Mouse (Mus musculus) urinary bladder, postnatal 10 days (tissue): ENCODE results near the gene Fzd2.
"Not testable (repeated sequence)": the region's sequence is repeated elsewhere in the genome, so short reads cannot be mapped to it uniquely, and the experiment has no call there.

Source experiments
- DNase-seq: peaks from one replicate; pipeline ENCODE4 v3.0.0; 2022; ENCODE audit warnings: low spot score

Fzd2 gene

DNA sequence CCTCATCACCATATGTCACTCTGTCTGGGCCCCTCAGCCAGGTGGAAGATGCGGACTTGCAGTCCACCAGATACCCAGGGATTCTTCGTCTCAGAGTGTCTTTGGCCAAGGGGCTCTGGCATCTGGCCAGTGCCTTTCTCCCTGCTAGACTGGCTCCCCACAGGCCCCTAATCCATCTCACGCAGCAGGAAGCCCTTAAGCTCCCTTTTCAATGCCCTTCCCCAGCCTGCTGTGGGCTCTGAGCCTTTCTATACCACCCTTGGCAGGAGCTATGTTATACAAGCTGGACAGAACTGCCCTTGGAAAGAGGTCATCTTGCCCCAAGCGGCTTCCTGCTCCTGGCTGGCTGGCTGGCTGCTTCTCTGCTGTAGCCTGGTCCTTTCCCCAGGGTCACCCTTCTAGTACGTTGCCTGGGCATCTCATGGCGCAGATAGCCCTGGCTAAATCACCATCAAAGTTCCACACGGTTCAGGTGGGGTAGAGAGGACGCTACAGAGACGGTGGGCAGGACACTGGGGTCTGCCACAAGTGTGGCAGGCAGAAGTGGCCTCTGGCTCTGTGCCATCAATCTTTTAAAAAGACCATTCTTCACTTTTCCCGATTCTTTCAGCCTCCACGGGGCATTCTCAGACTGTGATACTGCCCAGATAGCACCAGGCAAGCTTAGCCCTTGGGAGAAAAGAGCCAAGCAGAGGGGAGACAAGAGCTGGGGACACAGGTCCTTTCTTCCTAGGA, 22.7 kb upstream of the Fzd2 start:
- DNase-seq = no peak

DNA sequence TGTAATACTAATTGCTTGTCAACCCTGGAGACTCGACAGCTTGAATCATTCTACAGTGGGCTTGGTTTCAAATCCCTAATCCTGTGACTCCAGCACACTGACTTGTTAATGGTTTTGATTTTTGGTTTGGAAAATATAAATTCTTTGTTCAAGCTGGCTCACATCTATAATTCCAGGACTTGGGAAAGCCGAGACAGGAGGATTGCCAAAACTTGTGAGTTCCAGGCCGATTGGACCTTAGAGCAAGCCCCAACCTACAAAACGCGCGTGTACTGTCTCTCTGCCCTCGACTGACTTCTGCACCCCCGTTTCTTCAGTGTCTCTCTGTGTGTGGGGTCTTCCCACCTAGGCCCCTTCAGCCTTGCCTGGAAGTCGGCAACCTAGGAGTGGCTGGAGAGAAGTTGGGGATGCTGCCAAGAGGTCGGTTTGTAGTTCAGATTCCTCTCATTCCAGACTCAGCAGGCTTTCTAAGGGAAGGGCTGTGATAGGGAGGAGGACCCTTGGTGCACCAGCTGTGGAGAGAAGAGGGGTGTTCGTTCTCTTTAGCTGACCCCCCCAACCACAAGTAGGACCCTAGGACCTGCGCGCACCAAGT, 22.1 kb upstream of the Fzd2 start:
- DNase-seq = no peak

DNA sequence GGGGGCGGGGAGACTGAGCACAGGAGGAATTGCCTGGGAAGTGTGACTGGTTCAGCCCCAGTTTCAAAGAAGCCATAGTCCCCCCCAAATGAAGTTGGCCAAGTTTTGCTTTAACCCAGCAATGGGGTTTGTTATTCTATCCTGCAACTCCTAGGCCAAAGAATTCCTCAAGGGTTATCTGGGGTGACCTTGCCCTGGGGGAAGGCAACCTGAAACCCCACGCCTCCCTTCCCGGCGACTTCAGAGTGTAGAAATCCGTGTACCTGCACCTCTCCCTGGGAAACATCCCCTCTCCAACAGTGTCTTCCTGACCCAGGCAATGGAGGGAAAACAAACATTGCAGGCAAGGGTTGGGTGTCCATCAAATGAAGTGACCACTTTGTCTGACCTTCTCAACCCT, 21.5 kb upstream of the Fzd2 start:
- no peak for DNase-seq

DNA sequence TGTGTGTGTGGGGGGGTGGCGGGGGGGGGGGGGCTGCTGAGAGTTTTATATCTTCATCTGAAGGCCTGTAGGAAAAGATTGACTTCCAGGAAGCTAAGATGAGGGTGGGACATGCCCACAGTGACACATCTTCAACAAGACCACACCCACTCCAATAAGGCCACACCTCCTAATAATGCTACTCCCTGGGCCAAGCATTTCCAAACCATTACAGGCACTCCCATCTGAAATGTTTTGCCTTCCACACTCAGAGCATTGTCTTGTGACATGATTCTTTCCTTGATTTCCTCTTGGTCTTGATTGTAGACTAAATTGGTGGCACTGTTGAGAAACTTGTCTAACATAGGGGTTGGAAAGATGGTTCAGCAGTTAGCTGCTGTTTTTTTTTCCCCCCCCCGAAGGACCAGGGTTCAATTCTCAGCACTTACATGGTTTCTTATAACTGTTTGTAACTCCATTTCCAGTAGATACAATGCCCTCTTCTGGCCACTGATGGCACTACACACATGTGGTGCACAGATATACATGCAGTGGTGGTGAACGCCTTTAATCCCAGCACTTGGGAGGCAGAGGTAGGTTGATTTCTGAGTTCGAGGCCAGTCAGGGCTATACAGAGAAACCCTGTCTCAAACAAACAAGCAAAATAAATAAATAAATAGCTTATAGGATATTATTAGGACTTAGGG, 17.6 kb upstream of the Fzd2 start:
- DNase-seq = no peak

DNA sequence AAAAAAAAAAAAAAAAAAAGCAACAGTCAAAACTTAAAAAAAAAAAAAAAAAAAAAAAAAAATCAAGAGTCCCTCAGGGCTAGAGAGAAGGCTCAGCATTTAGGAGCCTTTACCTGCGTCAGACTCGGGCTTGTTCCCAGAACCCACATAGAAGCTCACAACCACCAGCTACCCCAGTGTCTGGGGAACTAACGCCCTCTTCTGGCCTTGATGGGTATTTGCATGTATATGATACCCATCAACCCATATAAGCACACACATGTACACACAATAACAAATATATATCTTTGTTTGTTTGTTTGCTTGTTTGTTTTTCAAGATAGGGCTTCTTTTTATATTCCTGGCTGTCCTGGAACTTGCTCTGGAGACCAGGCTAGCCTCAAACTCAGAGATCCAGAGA, 16.6 kb upstream of the Fzd2 start:
- no peak for DNase-seq

DNA sequence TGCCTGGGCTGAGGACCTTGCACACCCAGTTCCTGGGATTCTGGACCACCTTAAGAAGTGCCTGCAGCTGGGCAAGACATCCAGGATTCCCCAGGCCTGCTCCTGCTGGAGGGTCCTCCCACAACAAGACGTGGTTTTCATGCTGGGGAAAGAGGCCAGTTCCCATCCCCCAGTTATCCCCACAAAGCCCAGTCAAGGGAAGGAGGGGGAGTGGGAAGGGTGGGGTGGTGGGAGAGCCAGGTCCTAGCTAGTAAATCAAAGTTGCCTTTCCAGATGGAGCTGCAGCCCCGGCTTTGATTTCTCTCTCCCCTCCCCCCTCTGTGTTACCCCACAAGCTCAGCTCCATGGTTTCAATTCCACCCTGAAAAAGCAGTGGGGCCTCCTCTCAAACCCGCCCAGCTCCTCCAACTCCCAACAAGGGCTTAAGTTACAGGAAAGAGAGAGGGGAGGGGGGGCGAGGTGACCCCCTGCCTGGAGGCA, 8.8 kb upstream of the Fzd2 start:
- no peak for DNase-seq

DNA sequence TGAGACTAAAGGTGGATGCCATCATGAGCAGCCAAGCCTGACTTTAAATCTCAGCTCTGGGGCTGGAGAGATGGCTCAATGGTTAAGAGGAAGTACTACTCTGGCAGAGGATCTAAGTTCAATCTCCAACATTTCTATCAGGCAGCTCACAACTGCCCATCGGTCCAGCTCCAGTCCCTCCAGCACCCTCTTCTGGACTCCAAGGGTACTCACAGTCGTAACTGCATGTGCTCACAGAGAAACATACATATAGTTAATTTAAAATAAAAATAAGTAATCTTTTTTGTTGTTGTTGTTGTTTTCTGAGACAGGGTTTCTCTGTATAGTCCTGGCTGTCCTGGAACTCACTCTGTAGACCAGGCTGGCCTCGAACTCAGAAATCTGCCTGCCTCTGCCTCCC, 4.3 kb upstream of the Fzd2 start:
- DNase-seq = no peak

DNA sequence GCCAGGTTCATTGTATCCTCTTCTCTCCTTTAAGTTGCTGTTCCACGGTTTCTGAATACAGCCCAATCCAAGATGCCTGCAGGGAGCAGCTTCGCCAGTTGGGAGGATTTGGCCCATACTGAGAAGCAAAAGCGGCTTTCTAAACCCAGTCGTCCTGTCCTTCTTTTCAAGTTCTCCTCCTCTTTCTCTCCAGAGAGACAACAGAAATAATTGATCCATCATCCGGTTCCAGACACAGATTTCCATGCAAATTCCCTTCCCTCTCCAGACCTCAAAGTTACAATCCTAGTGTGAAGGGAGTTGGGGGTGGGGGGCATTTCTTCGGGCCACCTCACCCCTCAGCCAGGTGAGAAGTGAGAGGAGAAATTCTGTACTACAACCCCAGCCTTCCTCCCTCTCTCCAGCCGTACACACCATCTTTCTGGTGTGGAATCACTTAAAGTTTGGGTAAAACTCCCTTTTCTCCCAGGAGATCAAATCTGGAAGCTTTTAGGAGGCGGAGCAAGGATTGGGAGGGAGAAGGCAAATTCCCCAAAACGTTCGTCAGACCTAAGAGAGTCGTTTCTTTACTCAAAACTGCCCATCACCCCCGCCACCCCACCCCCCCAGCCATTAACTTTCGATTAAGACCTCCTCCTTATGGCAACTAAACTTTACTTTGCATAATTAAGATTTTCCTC, 1.2 kb upstream of the Fzd2 start:
- DNase-seq = no peak

DNA sequence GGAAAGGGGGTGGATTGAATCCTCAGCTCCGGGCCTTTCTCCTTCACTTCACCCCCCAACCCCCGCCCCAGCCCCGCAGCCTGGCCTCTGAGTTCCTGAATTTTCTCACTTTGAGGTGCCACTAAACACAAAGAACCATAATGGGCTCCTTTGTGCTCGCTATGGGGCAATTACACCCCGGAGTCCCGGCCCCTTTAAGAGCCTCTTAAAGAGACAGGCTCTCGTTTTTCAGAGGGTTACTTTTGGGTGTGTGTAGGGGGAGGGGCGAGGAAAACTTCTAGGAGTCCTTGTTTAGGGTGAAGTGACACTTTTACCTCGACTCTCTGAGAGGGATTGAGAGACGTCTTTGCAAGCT, 723 bp upstream of the Fzd2 start:
- no peak for DNase-seq

DNA sequence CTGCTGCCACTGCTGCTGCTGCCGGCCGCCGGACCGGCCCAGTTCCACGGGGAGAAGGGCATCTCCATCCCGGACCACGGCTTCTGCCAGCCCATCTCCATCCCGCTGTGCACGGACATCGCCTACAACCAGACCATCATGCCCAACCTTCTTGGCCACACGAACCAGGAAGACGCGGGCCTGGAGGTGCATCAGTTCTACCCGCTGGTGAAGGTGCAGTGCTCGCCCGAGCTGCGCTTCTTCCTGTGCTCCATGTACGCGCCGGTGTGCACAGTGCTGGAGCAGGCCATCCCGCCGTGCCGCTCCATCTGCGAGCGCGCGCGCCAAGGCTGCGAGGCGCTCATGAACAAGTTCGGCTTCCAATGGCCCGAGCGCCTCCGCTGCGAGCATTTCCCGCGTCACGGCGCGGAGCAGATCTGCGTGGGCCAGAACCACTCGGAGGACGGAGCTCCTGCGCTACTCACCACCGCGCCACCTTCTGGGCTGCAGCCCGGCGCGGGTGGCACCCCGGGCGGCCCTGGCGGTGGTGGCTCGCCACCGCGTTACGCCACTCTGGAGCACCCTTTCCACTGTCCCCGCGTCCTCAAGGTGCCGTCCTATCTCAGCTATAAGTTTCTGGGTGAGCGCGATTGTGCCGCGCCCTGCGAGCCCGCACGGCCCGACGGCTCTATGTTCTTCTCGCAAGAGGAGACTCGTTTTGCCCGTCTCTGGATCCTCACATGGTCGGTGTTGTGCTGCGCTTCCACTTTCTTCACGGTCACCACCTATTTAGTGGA, 769 bp downstream of the Fzd2 start:
- DNase-seq = no peak

DNA sequence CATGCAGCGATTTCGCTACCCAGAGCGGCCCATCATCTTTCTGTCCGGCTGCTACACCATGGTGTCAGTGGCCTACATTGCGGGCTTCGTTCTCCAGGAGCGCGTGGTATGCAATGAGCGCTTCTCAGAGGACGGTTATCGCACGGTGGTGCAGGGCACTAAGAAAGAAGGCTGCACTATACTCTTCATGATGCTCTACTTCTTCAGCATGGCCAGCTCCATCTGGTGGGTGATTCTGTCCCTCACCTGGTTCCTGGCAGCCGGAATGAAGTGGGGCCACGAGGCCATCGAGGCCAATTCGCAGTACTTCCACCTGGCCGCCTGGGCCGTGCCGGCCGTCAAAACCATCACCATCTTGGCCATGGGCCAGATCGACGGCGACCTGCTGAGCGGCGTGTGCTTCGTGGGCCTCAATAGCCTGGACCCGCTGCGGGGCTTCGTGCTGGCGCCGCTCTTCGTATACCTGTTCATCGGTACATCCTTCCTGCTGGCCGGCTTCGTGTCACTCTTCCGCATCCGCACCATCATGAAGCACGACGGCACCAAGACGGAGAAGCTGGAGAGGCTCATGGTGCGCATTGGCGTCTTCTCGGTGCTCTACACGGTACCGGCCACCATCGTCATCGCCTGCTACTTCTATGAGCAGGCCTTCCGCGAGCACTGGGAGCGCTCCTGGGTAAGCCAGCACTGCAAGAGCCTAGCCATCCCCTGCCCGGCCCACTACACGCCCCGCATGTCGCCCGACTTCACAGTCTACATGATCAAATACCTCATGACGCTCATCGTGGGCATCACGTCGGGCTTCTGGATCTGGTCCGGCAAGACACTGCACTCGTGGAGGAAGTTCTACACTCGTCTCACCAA, 1.6 kb downstream of the Fzd2 start:
- DNase-seq = no peak

DNA sequence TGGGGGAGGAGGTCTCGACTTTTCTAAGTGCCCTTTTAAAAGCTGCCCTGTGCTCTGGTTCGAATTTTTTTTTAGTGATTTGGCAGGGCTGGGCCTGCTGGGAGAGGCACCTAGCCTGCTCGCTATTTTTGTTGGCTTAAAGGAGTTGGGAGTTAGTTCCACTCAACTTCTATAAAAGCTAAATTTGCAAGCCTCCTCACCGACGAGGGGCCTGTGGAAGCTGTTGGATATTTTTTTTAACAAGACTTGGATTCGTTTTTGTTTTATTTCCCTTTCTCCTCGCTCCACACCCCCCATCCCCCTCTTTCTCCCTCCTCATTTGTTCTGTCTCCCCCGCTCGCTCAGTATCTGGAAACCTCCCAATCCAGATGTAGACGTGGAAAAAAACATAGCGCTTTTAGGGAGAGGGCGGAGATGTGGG, 2.6 kb downstream of the Fzd2 start:
- DNase-seq = no peak

DNA sequence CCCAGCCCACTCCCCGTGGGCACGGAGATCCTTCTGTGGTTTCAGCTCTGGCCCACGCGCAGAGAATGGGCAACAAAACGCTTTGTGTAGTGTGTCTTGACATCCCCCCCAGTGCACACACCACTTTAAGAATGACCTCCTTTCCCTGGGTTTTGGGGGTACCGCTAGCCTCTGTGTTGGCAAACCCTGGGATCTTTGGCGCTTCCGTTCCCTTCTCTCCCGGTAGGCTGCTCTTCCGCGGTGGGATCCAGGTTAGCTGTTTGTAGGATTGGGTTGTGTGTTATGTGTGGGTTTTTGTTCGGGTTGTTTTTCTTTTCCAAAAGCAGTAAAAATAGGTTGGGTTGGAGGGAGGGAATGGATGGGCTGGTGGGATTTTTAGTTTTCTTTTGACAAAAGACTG, 3.0 kb downstream of the Fzd2 start:
- not testable (repeated sequence) for DNase-seq

DNA sequence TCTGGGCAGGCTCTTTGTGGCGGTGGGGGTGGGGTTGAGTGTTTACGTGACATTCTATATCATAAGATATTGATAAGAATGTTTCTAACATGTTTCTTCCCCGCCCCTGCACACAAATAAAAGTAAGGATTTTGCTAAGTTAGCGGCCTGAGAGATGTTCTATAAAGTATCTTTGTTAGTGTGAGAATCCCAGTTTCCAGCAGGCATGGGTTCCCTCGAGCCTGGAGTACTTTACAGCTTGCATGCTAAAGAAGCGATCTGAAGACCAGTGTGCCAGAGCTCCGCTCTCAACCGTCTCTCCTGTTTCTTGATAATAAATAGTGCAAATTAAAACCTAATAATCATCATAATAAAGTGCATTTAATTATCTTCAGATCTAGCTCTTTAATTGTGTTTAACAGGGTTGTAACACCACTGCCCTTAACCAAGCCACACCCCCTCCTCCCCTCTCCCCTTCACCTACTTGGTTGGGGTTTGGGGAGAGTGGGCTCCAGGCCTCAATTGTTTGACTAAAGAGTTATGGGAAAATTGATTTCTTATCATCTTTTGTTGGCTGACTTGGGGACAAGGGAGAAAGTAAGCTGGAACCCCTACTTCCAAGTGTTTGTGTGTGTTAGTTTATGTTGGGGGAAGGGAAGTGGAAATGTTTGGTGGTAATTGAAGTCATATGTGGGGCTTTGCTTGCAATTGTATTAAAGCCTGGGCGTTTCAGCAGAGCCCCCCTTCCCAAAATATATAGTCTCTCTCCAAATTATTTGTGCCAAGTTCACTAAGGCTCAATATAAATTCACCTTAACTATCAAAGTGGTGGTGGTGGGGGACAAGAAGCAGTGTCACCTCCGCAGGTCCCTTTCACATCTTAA, 3.7 kb downstream of the Fzd2 start:
- no peak for DNase-seq

DNA sequence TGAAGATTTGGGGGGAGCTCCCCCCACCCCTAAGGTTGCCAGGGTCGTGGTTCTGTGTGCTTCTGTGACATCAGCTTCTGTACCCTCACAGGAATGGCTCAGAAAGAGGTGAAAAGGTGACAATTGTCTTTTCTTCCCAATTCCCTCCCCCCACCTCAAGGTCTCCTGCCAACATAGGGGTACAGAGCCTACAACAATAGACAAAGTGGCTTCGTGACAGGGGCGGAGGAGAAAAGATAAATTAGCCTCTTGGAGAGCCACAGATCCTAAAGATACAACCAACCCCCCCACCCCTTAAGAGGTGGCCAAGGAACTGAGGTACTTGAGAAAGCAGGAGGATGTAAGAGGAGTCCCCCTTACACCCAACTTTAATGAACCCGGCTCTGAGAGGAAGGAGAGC, 4.5 kb downstream of the Fzd2 start:
- DNase-seq = no peak

DNA sequence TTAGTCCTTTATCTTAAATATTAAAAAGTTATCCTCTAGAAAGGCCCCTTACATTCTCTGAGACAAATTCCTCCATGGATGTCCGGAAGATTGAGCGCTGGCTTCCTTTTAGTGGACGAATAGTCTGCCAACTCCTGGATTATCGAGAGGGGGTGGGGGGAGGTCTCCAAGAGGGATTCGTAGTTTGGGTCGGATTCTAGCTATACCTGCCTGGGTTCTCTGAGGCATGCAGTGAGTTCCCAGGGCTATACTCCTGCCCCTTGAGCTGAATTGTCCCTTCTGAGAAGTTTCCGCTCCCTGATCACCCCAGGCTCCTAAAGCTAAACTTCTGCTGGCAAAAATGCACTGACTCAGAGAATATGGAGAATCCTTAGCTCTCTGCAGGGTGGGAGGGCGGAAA, 5.3 kb downstream of the Fzd2 start:
- no peak for DNase-seq

DNA sequence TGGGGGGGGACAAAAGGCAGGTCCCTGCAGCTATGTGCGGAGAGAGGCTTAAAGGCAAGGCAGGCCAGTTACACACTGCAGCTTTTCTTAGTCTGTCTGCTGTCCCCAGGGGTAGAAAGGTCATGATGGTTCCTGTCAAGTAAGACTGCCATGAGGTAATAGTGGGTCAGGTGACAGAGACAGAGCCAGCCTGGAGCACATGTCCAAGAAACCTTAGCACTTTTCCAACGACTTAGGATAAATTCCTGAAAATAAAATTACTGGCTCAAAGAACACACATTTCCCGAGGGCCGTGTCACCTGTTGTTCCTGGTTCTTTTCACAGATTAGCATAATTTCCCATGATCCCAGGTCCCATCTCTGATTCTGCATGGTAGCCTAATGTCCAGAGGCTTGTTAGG, 6.1 kb downstream of the Fzd2 start:
- no peak for DNase-seq

DNA sequence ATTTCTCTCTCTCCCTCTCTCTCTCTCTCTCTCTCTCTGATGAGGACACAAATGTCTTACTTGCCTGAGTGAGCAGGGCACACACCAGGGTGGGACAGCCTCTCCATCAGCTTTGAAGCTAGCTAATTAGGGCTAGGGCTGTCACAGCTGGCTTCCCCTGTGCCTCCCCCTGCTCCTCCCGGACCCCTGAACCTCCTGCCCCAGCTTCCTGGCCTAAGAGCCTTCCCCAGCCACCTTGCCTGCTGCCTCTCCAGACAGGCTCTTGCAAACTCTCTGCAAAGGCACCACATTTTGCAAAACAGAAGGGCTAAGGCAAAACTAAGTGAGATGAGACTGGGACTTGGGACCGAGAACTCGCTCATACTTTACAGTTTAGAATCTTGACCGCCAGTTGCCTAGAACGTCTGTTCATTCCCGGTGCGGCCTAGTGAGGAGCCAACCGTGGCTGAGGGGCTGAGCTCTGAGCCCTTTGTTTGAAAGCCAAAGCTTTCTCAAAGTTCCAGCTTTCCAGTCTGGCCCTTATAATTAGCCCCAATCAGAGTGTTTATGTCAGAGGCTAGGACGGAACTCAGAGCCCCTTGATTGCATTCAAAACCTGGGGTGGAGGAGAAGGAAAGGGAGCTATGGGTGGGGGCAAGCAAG, 6.6 kb downstream of the Fzd2 start:
- DNase-seq = no peak

DNA sequence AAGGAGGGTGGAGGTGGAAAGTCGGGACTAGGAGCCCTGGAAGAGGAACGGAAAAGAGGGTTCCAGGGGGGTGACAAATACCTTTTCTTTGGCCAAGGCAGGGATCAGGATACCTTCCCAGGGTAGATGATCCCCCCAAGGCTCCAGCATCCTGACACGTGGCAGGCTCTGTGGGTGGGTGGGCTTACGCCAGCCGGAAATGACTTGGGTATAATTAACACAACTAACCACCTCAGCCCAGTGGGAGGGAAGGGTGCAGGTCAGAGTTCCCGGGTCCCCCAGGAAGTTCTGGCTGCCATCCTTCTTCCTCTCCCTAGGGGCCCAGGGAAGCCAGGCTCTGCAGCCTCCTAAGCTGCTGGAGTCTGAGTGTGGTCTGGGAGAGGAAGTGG, 7.1 kb downstream of the Fzd2 start:
- DNase-seq = no peak

DNA sequence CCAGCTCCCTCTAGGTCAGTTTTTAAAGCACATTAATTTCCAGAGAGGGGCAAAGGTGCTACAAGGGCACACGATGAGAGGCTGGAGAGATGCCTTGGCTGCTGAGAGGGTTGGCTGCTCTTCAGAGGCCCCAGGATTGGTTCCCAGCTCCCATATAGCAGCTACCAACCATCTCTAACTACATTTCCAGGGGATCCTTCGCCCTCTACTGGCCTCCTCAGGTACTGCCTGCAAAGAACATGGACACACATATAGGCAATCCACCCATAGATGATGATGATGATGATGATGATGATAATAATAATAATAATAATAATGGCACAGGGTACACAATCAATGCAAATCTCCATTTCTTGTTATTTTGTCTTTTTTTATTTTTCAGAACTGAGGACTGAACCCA, 15.3 kb downstream of the Fzd2 start:
- no peak for DNase-seq
